Mouse (Mus musculus) A20 (cell line): Measurements from ENCODE around the gene Usp39.

Source experiments
- DNase-seq: peaks from one replicate; pipeline ENCODE4 v3.0.0-alpha.2; 2011; ENCODE audit warnings: low read depth, low spot score

Usp39 gene

DNA sequence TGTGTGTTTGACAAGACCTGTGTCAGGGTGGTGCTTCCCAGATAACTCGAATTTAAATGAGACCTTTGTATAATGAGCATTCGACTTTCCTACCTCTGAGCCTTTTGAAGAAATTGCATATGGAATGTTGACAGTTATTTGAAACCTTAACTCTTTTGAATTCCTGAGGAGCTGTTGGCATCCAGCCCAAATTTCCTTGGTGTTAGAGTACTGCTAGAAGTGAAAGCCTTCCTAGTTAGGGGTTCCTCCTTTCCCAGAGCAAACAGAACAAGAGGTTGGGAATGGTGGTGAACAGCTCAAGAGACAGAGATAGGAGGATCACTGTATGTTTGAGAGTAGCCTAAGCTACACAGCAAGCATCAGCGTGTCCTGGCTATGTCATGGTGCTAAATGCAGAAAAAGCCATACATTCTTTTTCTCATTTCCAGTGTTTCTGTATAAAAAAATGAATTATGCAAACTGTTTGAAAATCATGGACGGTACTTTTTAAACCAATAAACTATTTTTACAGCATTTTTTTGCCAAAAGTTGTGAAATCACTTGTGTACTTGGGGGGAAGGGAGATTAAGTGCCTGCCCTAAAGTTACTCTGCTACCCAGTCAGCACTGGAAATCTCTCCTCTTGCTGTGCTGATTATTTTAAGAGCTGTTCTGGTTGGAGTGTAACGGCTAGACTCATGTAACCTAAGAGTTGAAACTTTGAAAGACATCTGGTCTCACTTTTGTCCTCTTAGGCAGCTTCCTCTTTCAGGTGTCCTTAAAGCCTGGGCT is 7.8 kb upstream of the Usp39 start:
- peak; percentile 49 for DNase-seq

DNA sequence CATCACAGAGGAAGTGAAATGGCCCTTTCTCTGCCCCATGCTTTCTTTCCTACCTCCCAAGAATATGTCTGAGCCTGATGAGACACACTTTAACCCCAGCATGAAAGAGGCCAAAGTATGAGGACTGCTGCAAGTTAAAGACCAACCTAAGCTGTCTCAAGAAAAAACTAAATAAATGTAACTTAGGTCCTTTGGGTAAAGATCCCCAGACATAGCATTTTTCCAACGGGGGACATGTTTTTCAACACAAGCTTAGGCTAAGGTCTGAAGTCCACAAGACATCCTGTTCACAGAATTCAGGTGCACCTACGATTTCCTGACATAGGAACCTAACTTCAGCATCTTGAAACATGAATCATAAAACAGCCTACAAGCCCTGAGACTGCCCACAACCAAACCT is 5.2 kb upstream of the Usp39 start:
- no peak for DNase-seq

- no peak for DNase-seq
Measured at GRCm38 (mm10) chr6:72348411-72348810, 3.4 kb upstream of the Usp39 start.

GRCm38 (mm10) chr6:72347166-72347941 is 2.4 kb upstream of the Usp39 start, which contains the start of gene 0610030E20Rik:
Gene 0610030E20Rik (plus strand): TSS chr6:72347317.
- DNase-seq = peak; percentile 82

DNA sequence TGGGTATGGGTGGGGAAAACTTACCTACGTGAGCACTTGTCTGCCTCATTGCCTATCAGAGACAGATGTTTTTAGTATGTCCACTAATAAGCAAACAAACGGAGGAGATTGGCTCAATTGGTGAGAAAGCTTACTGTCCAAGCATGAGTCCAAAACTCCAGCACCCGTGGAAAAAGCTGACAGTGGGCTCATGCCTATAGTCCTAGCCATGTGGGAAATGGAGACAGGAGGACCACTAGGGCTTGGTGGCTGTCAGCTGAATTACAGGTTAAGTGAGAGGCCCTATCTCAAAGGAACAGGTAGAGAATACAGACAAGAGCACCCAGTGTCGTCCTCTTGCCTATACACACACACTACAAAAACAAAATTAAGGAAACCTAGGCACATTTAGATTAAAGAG is 1.3 kb upstream of the Usp39 start:
- peak; percentile 30 for DNase-seq

DNA sequence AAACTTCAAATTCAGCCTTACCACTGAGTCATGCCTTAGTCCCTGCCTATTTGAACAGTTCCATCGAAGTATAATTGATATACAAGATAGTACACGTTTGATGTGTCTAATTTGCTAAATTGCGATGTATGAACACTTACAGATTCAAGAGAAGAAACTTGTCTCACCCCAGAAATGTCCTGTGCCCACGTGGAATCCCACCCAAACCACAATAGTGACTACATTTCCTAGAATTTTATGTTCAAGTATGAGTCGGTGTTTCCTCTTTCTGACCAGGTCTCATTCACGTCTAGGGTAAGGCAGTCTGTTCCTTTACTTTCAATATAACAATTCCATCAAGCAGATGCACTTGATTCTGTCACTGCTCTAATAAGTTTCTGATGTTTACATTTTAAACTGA is 649 bp upstream of the Usp39 start:
- no peak for DNase-seq

- no peak for DNase-seq
Measured at GRCm38 (mm10) chr6:72344396-72345073, 449 bp downstream of the Usp39 start.

- no peak for DNase-seq
Measured at GRCm38 (mm10) chr6:72340481-72340880, 4.5 kb downstream of the Usp39 start.

DNA sequence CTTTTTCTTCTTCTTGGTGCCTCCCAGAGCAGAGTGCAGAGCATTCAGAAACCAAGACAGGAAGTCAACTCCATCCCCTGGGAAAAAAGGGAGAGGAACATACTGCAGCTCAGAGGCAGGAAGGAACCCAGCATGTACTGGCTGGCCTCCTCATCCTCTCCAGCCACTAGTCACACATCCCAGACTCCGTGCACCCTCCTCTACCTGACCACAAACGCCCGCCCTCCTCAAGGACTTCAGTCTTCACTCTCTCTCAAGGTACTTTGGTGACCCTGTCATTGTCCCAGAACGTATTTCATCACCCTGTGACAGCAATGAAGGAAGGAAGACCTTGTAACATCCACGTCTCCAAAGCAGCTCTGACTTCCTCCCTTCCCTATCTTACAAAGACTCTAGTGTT is 11.9 kb downstream of the Usp39 start:
- DNase-seq = no peak

DNA sequence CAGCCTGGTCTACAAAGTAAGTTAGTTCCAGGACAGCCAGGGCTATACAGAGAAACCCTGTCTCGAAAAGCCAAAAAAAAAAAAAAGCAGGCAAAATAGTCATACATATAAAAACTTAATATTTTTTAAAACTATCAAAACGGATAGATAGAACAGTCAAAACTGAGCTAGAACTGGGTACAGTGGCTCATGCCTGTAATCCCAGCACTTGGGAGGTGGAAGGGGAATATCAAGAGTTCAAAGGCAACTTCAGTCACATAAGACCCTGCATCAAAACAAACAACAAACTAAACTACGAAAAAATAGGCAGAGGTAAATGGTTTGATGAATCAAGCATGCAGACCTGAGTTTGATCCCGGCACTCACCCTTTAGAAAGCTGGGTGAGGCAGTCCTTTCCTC is 14.9 kb downstream of the Usp39 start:
- no peak for DNase-seq

DNA sequence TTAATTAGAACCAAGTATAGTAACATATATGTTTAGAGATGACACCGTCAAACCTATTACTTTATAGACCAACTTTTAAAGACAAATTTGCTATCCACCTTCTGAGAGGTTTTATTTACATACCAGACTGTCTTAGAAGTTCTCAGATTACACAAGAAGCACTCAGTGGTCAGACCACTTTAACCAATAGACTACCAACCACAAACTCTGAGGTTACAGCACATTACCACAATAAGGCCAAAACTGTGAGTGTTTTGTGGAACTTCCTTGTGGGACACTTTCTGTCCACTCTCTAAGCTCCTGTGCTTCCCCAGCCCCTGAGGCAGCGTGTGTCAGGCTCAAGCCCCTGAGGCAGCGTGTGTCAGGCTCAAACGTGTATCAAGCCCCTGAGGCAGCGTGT is 16.0 kb downstream of the Usp39 start:
- no peak for DNase-seq

- peak; percentile 29 for DNase-seq
Measured at GRCm38 (mm10) chr6:72326274-72326673, 18.7 kb downstream of the Usp39 start.

GRCm38 (mm10) chr6:72323786-72324508 is 21.0 kb downstream of the Usp39 start:
- DNase-seq = no peak

DNA sequence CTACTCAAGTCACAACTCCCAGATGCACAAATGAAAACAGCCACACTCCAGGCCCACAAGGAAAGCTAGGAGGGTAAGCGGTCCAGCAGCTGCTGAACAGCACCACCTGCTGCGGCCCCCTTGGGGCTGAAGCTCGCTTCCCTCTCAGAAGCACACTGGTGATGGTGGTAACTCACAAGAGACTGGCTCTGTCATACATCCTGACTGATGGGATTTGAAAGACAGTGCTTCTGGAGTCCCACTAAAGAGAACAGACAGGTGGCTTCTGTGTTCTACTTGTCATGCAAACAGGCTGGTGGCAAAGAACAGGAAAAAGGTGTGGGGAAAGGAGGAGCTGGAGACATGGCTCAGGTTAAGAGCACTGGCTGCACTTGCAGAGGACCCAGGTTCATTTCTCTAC is 22.0 kb downstream of the Usp39 start:
- DNase-seq = no peak

DNA sequence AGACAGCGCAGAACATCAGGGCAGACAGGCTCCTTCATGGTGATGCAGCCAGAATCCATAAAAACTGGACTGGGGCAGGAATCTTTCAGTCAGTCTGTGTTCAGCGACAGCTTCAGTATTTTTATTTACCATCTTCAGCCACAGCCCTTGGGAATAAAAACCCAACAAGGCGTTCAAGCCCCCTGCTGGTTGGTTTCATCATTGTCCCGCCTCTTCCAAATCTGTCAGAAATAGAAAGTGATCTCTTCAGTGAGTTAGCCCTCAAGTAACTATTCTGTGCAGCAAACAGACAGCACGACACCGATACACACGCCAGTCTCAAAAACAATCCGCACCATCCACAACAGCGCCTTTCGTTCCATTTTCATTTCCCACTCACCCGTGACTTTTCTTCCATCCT is 26.0 kb downstream of the Usp39 start:
- DNase-seq = peak; percentile 2

GRCm38 (mm10) chr6:72318440-72318839 is 26.5 kb downstream of the Usp39 start:
- DNase-seq = no peak

DNA sequence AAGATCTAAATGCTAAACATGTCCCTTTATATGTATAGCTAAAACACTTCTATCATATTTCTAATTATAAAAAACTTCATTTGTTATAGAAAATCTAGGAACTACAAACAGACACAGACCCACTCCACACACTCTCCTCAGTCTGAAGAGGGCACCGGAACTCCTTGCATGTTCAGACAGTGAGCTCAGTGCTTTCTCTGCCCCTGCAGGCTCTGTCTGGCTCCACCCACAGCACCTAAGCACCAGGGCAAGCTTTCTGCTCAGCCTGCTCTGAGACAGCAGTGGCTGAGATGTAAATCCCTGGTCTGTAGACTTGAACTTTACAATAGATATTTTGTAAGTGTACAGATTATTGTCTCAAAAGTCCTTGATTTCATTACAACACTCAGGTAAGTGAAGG is 28.9 kb downstream of the Usp39 start:
- no peak for DNase-seq

- no peak for DNase-seq
Measured at GRCm38 (mm10) chr6:72315384-72315783, 29.6 kb downstream of the Usp39 start.

- no peak for DNase-seq
Measured at GRCm38 (mm10) chr6:72313124-72313867, 31.7 kb downstream of the Usp39 start.

- no peak for DNase-seq
Measured at GRCm38 (mm10) chr6:72312198-72312597, 32.8 kb downstream of the Usp39 start.

GRCm38 (mm10) chr6:72303510-72303909 is 41.5 kb downstream of the Usp39 start:
- no peak for DNase-seq
